Mouse (Mus musculus) G1E (cell line): Measurements from ENCODE around the gene Golph3.

ENCODE experiments used
- CTCF ChIP-seq: IDR thresholded peaks from 2 replicates; pipeline ENCODE4 v1.5.1; 2012; ENCODE audit warnings: low read depth, low read length, inconsistent platforms, mixed read lengths
- TAL1 ChIP-seq: conservative IDR thresholded peaks from 2 replicates; pipeline ENCODE4 v1.6.1; 2012; ENCODE audit warnings: low read depth, low read length, inconsistent platforms, mixed read lengths

DNA sequence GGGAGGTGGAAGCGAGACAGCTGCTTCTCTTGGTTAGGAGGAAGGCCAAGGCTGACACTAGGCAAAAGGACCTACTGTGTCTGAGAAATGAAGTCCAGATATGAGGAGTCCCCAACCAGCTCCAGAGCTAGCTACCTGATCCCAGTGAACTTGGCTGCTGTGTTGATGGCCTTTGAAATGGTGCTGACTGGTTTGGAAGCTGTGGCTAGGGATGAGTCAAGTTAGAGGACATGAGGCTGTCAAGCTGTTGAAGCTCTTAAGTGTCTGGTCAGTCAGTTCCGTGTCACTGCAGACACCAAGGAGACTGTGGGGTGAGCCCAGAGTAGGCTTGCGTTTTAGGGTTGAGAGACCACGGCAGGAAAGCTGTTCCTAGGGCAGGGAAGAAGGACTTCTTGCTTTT, 13.1 kb downstream of the Golph3 start:
- TF ChIP-seq TAL1 (no peak), CTCF (no peak)
